Mouse (Mus musculus): Measurements from ENCODE around the gene Snx29.
"Not testable (repeated sequence)": the region's sequence is repeated elsewhere in the genome, so short reads cannot be mapped to it uniquely, and the experiment has no call there.

Snx29 gene

GRCm38 (mm10) chr16:11360576-11360975, 37.9 kb downstream of the Snx29 start:
- not testable (repeated sequence) for DNase-seq (ENCODE audit: low spot score)

- no peak for DNase-seq (ENCODE audit: low spot score)
Observed at GRCm38 (mm10) chr16:11365626-11366025, 42.9 kb downstream of the Snx29 start.

GRCm38 (mm10) chr16:11366851-11367250, 44.1 kb downstream of the Snx29 start:
- DNase-seq (ENCODE audit: low spot score) = no peak

- DNase-seq (ENCODE audit: low spot score) = no peak
Observed at GRCm38 (mm10) chr16:11368412-11368811, 45.7 kb downstream of the Snx29 start.

- no peak for DNase-seq (ENCODE audit: low spot score)
Observed at GRCm38 (mm10) chr16:11369162-11369561, 46.5 kb downstream of the Snx29 start.

- no peak for DNase-seq (ENCODE audit: low spot score)
Observed at GRCm38 (mm10) chr16:11369642-11370041, 46.9 kb downstream of the Snx29 start.

- no peak for DNase-seq (ENCODE audit: low spot score)
Observed at GRCm38 (mm10) chr16:11370132-11370544, 47.4 kb downstream of the Snx29 start.

GRCm38 (mm10) chr16:11379264-11379663, 56.6 kb downstream of the Snx29 start:
- DNase-seq (ENCODE audit: low spot score) = no peak

- DNase-seq (ENCODE audit: low spot score) = no peak
Observed at GRCm38 (mm10) chr16:11380038-11380437, 57.3 kb downstream of the Snx29 start.

GRCm38 (mm10) chr16:11380871-11381270, 58.2 kb downstream of the Snx29 start:
- DNase-seq (ENCODE audit: low spot score) = no peak

GRCm38 (mm10) chr16:11384361-11384760, 61.7 kb downstream of the Snx29 start:
- no peak for DNase-seq (ENCODE audit: low spot score)

GRCm38 (mm10) chr16:11385150-11385549, 62.4 kb downstream of the Snx29 start:
- no peak for DNase-seq (ENCODE audit: low spot score)

- DNase-seq (ENCODE audit: low spot score) = no peak
Observed at GRCm38 (mm10) chr16:11385798-11386197, 63.1 kb downstream of the Snx29 start.

- DNase-seq (ENCODE audit: low spot score) = no peak
Observed at GRCm38 (mm10) chr16:11386221-11386620, 63.5 kb downstream of the Snx29 start.

- DNase-seq (ENCODE audit: low spot score) = no peak
Observed at GRCm38 (mm10) chr16:11388085-11388484, 65.4 kb downstream of the Snx29 start.

GRCm38 (mm10) chr16:11389324-11389723, 66.6 kb downstream of the Snx29 start:
- DNase-seq (ENCODE audit: low spot score) = no peak

GRCm38 (mm10) chr16:11396570-11396969, 73.9 kb downstream of the Snx29 start:
- DNase-seq (ENCODE audit: low spot score) = no peak

- DNase-seq (ENCODE audit: low spot score) = no peak
Observed at GRCm38 (mm10) chr16:11399386-11399785, 76.7 kb downstream of the Snx29 start.

GRCm38 (mm10) chr16:11399845-11400565, 77.3 kb downstream of the Snx29 start:
- no peak for DNase-seq (ENCODE audit: low spot score)

GRCm38 (mm10) chr16:11400936-11401335, 78.2 kb downstream of the Snx29 start:
- DNase-seq (ENCODE audit: low spot score) = no peak

- DNase-seq (ENCODE audit: low spot score) = no peak
Observed at GRCm38 (mm10) chr16:11405193-11405592, 82.5 kb downstream of the Snx29 start.

GRCm38 (mm10) chr16:11406201-11406600, 83.5 kb downstream of the Snx29 start:
- DNase-seq (ENCODE audit: low spot score) = no peak

- DNase-seq (ENCODE audit: low spot score) = no peak
Observed at GRCm38 (mm10) chr16:11406622-11407021, 83.9 kb downstream of the Snx29 start.

GRCm38 (mm10) chr16:11407932-11408620, 85.4 kb downstream of the Snx29 start:
- DNase-seq (ENCODE audit: low spot score) = no peak
